Mouse (Mus musculus) liver, embryonic 11.5 days (tissue): ENCODE results near the gene Eif4e3. TPM values are rescaled to one million over a fixed set of nuclear protein-coding genes. Genes with fewer than 3 reads are reported as not detected.

Experiments used
- ATAC-seq: fragments of 200-750 bp; cut with Nextera tagmentation; replicated peaks from 2 replicates; pipeline ENCODE4 v1.8.0; 2017; ENCODE audit warnings: moderate number of reproducible peaks, mild to moderate bottlenecking, moderate TSS enrichment, moderate library complexity; ENCODE audit not compliant: low FRiP score
- DNase-seq: peaks from one replicate; pipeline ENCODE4 v3.0.0-alpha.2; 2017; ENCODE audit warnings: low spot score
- H3K27ac ChIP-seq: fragments of 300-500 bp; sonication (generic); 2 replicates; pipeline ENCODE4 v1.5.1; 2014; ENCODE audit warnings: mild to moderate bottlenecking, low read depth, low read length, control low read depth
- H3K27me3 ChIP-seq: fragments of 300-500 bp; sonication (generic); replicated peaks from 2 replicates; pipeline ENCODE4 v1.6.1; 2014; ENCODE audit warnings: low read length, mixed read lengths; ENCODE audit not compliant: control insufficient read depth, insufficient read depth
- H3K36me3 ChIP-seq: fragments of 300-500 bp; sonication (generic); 2 replicates; pipeline ENCODE4 v1.6.1; 2014; ENCODE audit warnings: mild to moderate bottlenecking, low read length, moderate library complexity, mixed read lengths; ENCODE audit not compliant: control insufficient read depth, insufficient read depth
- H3K4me1 ChIP-seq: fragments of 300-500 bp; sonication (generic); replicated peaks from 2 replicates; pipeline ENCODE4 v1.6.1; 2014; ENCODE audit warnings: low read length, mixed read lengths; ENCODE audit not compliant: control insufficient read depth, insufficient read depth
- H3K4me2 ChIP-seq: fragments of 300-500 bp; sonication (generic); 2 replicates; pipeline ENCODE4 v1.6.1; 2014; ENCODE audit warnings: mild to moderate bottlenecking, control low read depth, moderate library complexity
- H3K4me3 ChIP-seq: fragments of 300-500 bp; sonication (generic); 2 replicates; pipeline ENCODE4 v1.5.1; 2014; ENCODE audit warnings: low read depth, low read length, control low read depth
- H3K9ac ChIP-seq: fragments of 300-500 bp; sonication (generic); 2 replicates; pipeline ENCODE4 v1.6.1; 2014; ENCODE audit warnings: low read depth, low read length, control low read depth
- H3K9me3 ChIP-seq: fragments of 300-500 bp; sonication (generic); 2 replicates; pipeline ENCODE4 v1.6.1; 2016; ENCODE audit warnings: low read length, inconsistent platforms, mixed read lengths; ENCODE audit not compliant: control insufficient read depth
- WGBS: fragments of 180-500 bp; shearing (Covaris S2); extraction: QIAGEN DNeasy Blood & Tissue Kit; methylation state at CpG from one replicate; pipeline ENCODE4 v1.1.7; 2014; 5-methylcytosine and 5-hydroxymethylcytosine counted together
- polyA plus RNA-seq: library from polyadenylated mRNA; unstranded; fragments of >200 nt; fragmentation: Nextera tagmentation; extraction: Ambion mirVana; gene quantifications from 2 replicates; pipeline ENCODE4 v1.2.1, GENCODE M21; 2014

The Eif4e3 gene
- polyA plus RNA-seq, 1 experiment from 2014 or later = 4.1 TPM

DNA sequence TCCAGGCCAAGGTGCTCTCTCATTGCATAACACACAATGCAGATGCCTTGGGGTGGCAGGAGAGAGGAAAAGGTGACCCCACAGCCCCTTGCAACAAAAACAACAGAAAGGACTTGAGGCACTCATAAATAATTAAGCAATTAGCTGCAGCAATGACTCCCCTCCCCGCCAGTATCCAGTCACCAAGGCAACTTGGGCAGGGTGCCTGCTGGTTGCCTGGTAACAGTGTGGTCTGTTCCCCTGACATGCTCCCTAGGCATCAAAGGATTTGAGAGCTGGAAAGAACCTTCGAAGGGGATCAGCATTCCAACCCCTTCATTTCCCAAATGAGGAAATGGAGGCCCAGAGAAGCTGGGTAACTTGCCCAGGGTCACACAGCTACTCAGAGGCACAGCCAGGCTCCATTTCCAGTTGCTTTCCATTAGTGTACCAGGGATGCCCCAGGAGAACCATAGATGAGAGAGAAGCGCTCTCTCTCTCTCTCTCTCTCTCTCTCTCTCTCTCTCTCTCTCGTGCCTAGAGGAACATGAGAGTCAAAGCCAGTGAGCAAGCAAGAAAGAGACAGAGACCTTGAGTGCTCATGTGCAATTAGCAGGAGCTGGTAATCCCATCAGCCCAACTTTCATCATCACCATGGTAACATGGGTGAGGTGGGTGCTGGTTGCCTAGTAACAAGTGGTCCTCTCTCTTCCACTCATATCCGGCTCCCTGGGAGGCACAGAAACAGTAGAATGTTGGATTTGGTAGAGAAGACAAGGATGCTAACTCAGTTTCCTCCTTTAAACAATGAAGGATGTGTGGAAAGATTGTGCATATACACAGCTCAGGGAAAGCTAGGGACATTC, 3.1 kb upstream of the Eif4e3 start:
- Histone ChIP-seq H3K27ac (no peak overlapping the region), H3K9me3 (no peaks in the 10 kb centered on the region), H3K4me1 (peaks cover 3% of the 10 kb centered on the region; the same call in 1 of the 2 replicates), H3K9ac (no peak overlapping the region), H3K4me3 (no peak overlapping the region), H3K27me3 (peaks cover 21% of the 10 kb centered on the region), H3K36me3 (no peaks in the 10 kb centered on the region), H3K4me2 (no peak overlapping the region)
- 50% methylated on average over 5 of the region's 5 CpGs for WGBS
- ATAC-seq (no peak), DNase-seq (no peak)

DNA sequence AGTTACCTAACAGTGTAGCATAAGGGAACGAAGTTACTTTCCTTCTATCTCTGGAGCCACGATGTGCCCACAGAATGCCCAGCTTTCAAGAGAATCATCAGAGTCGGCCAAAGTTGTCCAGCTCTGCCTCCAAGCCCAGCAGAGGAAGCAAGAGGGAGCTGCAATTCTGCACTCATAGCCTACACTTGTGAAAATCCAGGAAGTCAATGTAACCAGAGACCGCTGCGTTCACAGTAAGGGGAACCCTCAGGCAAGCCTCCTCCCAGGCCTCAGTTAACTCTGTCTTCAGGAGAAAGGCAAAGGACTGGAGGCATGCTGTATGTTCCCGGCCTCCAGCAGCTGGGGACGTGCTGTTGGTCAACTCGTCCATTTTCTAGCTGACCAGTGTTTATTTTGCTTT, 719 bp upstream of the Eif4e3 start:
- H3K27me3 ChIP-seq = peaks cover 27% of the 10 kb centered on the region
- no peak overlapping the region for H3K9ac ChIP-seq
- H3K4me2 ChIP-seq = peak overlapping the region; percentile 91
- ATAC-seq = no peak
- H3K27ac ChIP-seq = no peak overlapping the region
- no peaks in the 10 kb centered on the region for H3K36me3 ChIP-seq
- DNase-seq = no peak
- 37% methylated on average over 8 of the region's 8 CpGs for WGBS
- H3K4me1 ChIP-seq = peaks cover 3% of the 10 kb centered on the region; the same call in 1 of the 2 replicates
- no peak overlapping the region; the same call in 1 of the 2 replicates for H3K4me3 ChIP-seq
- no peaks in the 10 kb centered on the region for H3K9me3 ChIP-seq

DNA sequence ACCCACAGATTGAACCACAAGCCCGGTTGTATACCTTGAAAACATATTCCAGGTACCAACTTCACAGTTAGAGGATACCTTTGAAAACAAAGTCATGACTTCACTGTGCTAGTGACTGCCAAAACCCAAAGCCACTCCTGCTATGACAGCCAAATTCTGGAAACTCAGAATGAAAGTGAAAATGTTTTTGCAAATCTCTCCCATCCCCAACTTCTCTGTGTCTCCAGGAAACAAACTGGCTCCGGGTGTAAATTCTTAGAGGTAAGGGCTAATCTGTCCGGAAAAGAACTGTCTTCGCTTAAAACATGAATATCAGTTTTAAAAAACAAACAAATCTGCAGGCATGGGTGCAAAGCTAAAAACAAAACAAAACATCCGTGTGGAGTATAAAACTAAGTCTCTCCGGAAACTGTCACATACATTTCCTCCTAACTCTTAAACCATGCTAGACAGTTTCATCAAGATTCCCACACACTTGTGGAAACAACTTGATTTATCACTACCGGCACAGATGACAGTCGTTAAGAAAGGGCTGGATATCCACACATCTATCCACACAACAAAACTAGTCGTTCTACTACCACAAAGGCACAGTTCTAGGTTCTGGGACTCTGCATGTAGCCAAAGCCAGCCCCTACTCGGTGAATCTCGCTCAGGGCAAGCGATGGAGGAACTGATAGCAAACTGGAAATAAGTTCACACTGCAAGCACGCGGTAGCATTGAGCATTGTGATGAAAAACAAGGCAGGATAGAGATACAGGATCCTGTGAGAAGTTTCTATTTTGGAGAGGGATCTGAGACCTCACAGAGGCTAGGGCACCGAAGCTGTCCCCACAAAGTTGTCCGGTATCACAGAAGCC, 884 bp downstream of the Eif4e3 start:
- H3K4me2 ChIP-seq = peak overlapping the region; percentile 91
- no peak for DNase-seq
- peaks cover 3% of the 10 kb centered on the region; the same call in 1 of the 2 replicates for H3K4me1 ChIP-seq
- peak overlapping the region; percentile 66 for H3K9ac ChIP-seq
- no peak for ATAC-seq
- peaks cover 27% of the 10 kb centered on the region for H3K27me3 ChIP-seq
- peak overlapping the region; percentile 67 for H3K4me3 ChIP-seq
- H3K36me3 ChIP-seq = no peaks in the 10 kb centered on the region
- 24% methylated on average over 16 of the region's 16 CpGs for WGBS
- no peaks in the 10 kb centered on the region for H3K9me3 ChIP-seq
- H3K27ac ChIP-seq = no peak overlapping the region

DNA sequence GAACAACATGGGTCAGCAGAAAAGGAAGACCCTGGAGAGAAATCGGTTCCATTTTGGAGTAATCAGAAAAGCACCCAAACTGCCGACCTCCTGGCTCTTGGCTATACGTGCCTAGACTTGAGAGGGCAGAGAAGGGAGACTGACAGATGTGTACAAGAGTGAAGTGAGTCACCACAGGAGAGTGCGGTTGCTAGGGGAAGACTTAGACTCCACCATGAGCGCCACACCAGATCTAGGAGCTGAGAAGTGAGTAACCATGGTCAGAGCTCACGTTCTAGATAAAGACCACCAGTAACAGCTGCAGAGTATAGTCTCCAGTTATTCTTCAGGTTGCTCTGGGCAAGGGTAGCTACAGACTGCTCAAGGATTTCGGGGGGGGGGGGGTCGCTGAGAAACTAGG, 3.3 kb downstream of the Eif4e3 start:
- no peak overlapping the region for H3K27ac ChIP-seq
- ATAC-seq (no peak), DNase-seq (no peak)
- H3K4me3 ChIP-seq = no peak overlapping the region
- peaks cover 27% of the 10 kb centered on the region for H3K27me3 ChIP-seq
- no peaks in the 10 kb centered on the region for H3K36me3 ChIP-seq
- H3K4me1 ChIP-seq = peaks cover 3% of the 10 kb centered on the region; the same call in 1 of the 2 replicates
- no peaks in the 10 kb centered on the region for H3K9me3 ChIP-seq
- no peak overlapping the region for H3K9ac ChIP-seq
- no peak overlapping the region for H3K4me2 ChIP-seq
- WGBS = 69% methylated on average over 8 of the region's 8 CpGs

DNA sequence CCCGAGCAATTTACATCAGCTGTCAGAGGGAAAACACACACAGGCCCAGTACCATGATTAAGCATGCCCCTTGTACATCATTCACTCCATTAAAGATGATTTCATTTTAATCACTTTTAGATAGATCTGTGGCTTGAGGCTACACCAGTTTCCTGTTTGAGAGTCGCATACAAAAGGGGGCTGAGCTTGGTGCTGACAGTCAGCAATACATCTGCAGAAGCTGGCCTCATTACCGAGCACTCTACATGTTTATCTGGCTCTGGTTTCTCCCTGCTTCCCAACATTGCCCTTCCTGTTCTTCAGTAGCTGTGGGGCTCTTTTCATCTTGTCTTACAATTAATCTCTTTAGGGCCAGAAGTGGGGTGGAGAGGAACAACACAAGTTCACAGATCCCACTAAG, 6.1 kb downstream of the Eif4e3 start:
- H3K27ac ChIP-seq = no peak overlapping the region

DNA sequence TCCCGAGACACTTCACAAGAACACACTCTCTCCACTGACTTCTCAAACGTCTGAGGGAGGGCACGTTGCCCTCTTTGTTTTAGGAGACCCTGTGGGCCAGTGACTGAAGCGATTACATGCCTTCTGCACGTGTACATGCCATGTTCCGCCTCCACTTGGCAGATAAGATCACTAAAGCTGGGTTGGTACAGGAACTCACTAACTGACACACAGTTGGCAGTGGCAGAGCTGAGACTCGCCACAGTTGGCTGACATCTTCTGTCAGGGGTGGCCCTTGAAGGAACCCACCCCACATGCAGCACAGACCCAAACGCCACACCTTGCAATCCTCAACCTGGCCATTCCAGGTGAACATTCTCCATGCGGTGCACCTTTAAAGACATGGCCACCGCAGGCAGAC, 8.0 kb downstream of the Eif4e3 start:
- H3K27ac ChIP-seq = no peak overlapping the region
- WGBS = 75% methylated on average over 10 of the region's 10 CpGs
- no peak overlapping the region for H3K9ac ChIP-seq
- H3K9me3 ChIP-seq = no peaks in the 10 kb centered on the region
- H3K4me3 ChIP-seq = no peak overlapping the region
- no peaks in the 10 kb centered on the region; the same call in 1 of the 2 replicates for H3K4me1 ChIP-seq
- no peak overlapping the region for H3K4me2 ChIP-seq
- no peaks in the 10 kb centered on the region for H3K36me3 ChIP-seq
- no peak for DNase-seq
- no peaks in the 10 kb centered on the region for H3K27me3 ChIP-seq
- no peak for ATAC-seq

More for the DNA sequence above, 6.1 kb downstream of the Eif4e3 start:
- ATAC-seq (no peak), DNase-seq (no peak)
- Histone ChIP-seq H3K9ac (no peak overlapping the region), H3K4me2 (no peak overlapping the region), H3K36me3 (no peaks in the 10 kb centered on the region), H3K27me3 (peaks cover 9% of the 10 kb centered on the region; the same call in 1 of the 2 replicates), H3K4me3 (no peak overlapping the region), H3K4me1 (no peaks in the 10 kb centered on the region; the same call in 1 of the 2 replicates), H3K9me3 (no peaks in the 10 kb centered on the region)
- 34% methylated on average over 3 of the region's 3 CpGs for WGBS

DNA sequence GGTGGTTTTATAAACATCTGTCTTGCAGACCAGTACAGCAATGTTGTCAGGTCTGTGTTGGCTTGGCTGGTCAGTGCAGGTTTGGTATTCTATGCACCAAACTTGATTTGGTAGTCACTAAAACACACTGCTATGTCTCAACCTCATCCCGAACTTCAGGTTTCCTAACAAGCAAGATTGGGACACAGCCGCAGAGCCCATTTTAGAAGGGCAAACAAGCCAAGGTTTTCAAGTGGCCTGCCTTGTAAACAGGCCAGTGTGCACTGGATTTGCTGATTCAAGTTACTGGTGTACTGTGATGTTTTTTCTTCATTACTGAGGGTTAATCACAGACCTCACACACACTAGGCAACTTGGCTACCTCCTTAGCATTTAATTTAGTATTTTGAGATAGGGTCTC, 10.5 kb downstream of the Eif4e3 start:
- ATAC-seq = no peak
- WGBS = 87% methylated on average over 2 of the region's 2 CpGs
- H3K36me3 ChIP-seq = no peaks in the 10 kb centered on the region
- H3K27ac ChIP-seq = no peak overlapping the region
- H3K4me3 ChIP-seq = no peak overlapping the region
- H3K9ac ChIP-seq = no peak overlapping the region
- no peaks in the 10 kb centered on the region for H3K27me3 ChIP-seq
- H3K9me3 ChIP-seq = no peaks in the 10 kb centered on the region
- no peak for DNase-seq
- peak overlapping the region; percentile 1; the same call in 1 of the 2 replicates for H3K4me2 ChIP-seq
- no peaks in the 10 kb centered on the region; the same call in 1 of the 2 replicates for H3K4me1 ChIP-seq

DNA sequence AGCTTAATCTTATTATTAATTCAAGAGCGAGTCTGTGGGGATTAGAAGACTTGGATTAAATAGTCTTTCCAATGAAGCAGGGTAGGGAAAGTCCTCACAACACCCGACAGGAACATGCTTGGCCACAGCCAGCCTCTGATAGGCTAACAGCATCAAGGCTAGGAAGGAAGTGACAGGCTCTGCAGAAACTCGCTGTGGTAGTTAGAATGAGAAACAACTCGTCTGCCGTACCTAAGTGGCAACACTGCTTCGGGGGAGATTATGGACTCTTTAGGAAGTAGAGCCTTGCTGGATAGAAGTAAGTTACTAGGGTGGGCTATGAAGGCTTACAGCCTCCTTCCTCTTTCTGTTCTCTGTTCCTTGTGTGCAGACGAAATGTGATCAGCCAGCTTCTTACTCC, 11.1 kb downstream of the Eif4e3 start:
- H3K27ac ChIP-seq = no peak overlapping the region
- no peaks in the 10 kb centered on the region for H3K9me3 ChIP-seq
- peak overlapping the region; percentile 1; the same call in 1 of the 2 replicates for H3K4me2 ChIP-seq
- H3K27me3 ChIP-seq = no peaks in the 10 kb centered on the region
- no peaks in the 10 kb centered on the region for H3K36me3 ChIP-seq
- H3K9ac ChIP-seq = no peak overlapping the region
- ATAC-seq (no peak), DNase-seq (no peak)
- H3K4me1 ChIP-seq = no peaks in the 10 kb centered on the region; the same call in 1 of the 2 replicates
- 29% methylated on average over 7 of the region's 7 CpGs for WGBS
- H3K4me3 ChIP-seq = no peak overlapping the region
